Mouse (Mus musculus) inflammation-experienced regulatory T-cells, adult 6 months (primary cell): ENCODE results near the gene Atg10. TPM values are rescaled to one million over a fixed set of nuclear protein-coding genes. Genes with fewer than 3 reads are reported as not detected.

Experiments used
- polyA plus RNA-seq, 3 experiments: library from polyadenylated mRNA; unstranded; fragments of 100-300 nt; shearing (Covaris generic); gene quantifications; one replicate each; pipeline ENCODE4 v1.2.1; 2017

The Atg10 gene
- polyA plus RNA-seq, 3 experiments from 2014 or later = 20.8 to 26.7 (median 22.3) TPM

Other genes with a start within 250 kb of the Atg10 start
- 100 to 1,000 TPM in 2 of 3 experiments, 10 to 100 TPM in 1; 27.3 to 231 (median 181) TPM for gene Ssbp2, start 236.3 kb upstream of the Atg10 start, polyA plus RNA-seq